ENCODE assay signal across 8 mouse cellular contexts in genomic region chr4:132268871-132269739, GRCm38 (mm10). TPM values are rescaled to one million over a fixed set of nuclear protein-coding genes. Genes with fewer than 3 reads are reported as not detected.
DNase-seq lines count a peak whose midpoint lies in the region; ATAC-seq and TF ChIP-seq lines count a peak whose summit lies in the region.

No protein-coding gene starts in this region.

- no peak for TF ChIP-seq EP300 in MEL (IDR thresholded peaks at IDR 0.05; ENCODE audit: low read depth in 1 of 2, low read length in 2 of 2)

- 8% methylated on average over 6 of the region's 6 CpGs for WGBS in kidney, adult 2 months
- WGBS in forebrain, embryonic 15.5 days, result 16% methylated on average over 6 of the region's 6 CpGs

- TF ChIP-seq RAD21 in MEL (IDR thresholded peaks at IDR 0.05; ENCODE audit: low read depth, low read length), result no peak

- no peak overlapping the region for H3K4me3 ChIP-seq in kidney, adult 2 months (ENCODE audit: insufficient read depth, low read depth, low read length)
- no peak overlapping the region for H3K4me3 ChIP-seq in MEL (ENCODE audit: control insufficient read depth in 1 of 2, insufficient read depth in 1 of 2, low read depth in 2 of 2, low read length in 2 of 2)
- no peak overlapping the region for H3K4me3 ChIP-seq in forebrain, embryonic 15.5 days

- H3K27ac ChIP-seq in kidney, adult 2 months (ENCODE audit: insufficient read depth, low read depth, low read length), result no peak overlapping the region
- peak overlapping the region; percentile 47; the same call in 1 of the 2 replicates for H3K27ac ChIP-seq in MEL (ENCODE audit: control insufficient read depth, low read depth, low read length)
- peak overlapping the region; percentile 91 for H3K27ac ChIP-seq in forebrain, embryonic 15.5 days (replicated peaks)

- peak; percentile 41 for DNase-seq in kidney, adult 2 months
- no peak for DNase-seq in kidney, postnatal 25 days
- peak; percentile 83 for DNase-seq in MEL (ENCODE audit: low read depth, low spot score)
- peak; percentile 21 for DNase-seq in lung, postnatal 25 days (ENCODE audit: low spot score)
- DNase-seq in right cerebral cortex, postnatal 25 days, result no peak
- DNase-seq in adrenal gland, postnatal 25 days, result no peak

- no peak for ATAC-seq in forebrain, embryonic 15.5 days (replicated peaks)
- ATAC-seq in frontal cortex, adult (ENCODE audit: low TSS enrichment), result no peak

- no peak; the same call in 1 of the 2 replicates for TF ChIP-seq CTCF in kidney, adult 2 months (conservative IDR thresholded peaks at IDR 0.05; ENCODE audit: insufficient read depth, insufficient read length, low read depth, low read length)
- peak in 2 of 3 experiments; percentile 25 to 46; a peak in 3 of 6 replicates for TF ChIP-seq CTCF in MEL (IDR thresholded peaks at IDR 0.05 in 2 of 3, conservative IDR thresholded peaks at IDR 0.05 in 1 of 3; ENCODE audit: control insufficient read depth in 1 of 3, insufficient read depth in 1 of 3, low read depth in 2 of 3, low read length in 3 of 3, poor library complexity in 1 of 3, severe bottlenecking in 1 of 3)

- H3K36me3 ChIP-seq in kidney, adult 2 months (ENCODE audit: control insufficient read depth, insufficient read depth, low read length), result no peaks in the 10 kb centered on the region
- H3K36me3 ChIP-seq in MEL (ENCODE audit: control insufficient read depth in 1 of 2, insufficient read depth in 2 of 2, low read length in 2 of 2), result peaks cover 0 to 14% of the 10 kb centered on the region in 2 experiments; a peak in 2 of 4 replicates
- no peaks in the 10 kb centered on the region for H3K36me3 ChIP-seq in forebrain, embryonic 15.5 days

- H3K27me3 ChIP-seq in kidney, adult 2 months (replicated peaks; ENCODE audit: control insufficient read depth, insufficient read depth, low read length), result no peaks in the 10 kb centered on the region
- H3K27me3 ChIP-seq in MEL (ENCODE audit: control insufficient read depth in 1 of 2, insufficient read depth in 2 of 2, low read length in 2 of 2), result no peaks in the 10 kb centered on the region
- no peaks in the 10 kb centered on the region for H3K27me3 ChIP-seq in forebrain, embryonic 15.5 days

- no peak overlapping the region; the same call in 1 of the 2 replicates for H3K4me2 ChIP-seq in forebrain, embryonic 15.5 days (replicated peaks)

- no peak for TF ChIP-seq POLR2A in kidney, adult 2 months (IDR thresholded peaks at IDR 0.05; ENCODE audit: low read depth, low read length)
- TF ChIP-seq POLR2A in MEL (IDR thresholded peaks at IDR 0.05; ENCODE audit: control insufficient read depth in 1 of 2, insufficient read depth in 1 of 2, low read depth in 1 of 2, low read length in 2 of 2, poor library complexity in 1 of 2), result no peak

- H3K4me1 ChIP-seq in kidney, adult 2 months (ENCODE audit: control insufficient read depth, insufficient read depth, low read length), result no peaks in the 10 kb centered on the region; the same call in 1 of the 2 replicates
- H3K4me1 ChIP-seq in MEL (ENCODE audit: control insufficient read depth in 1 of 2, insufficient read depth in 2 of 2, low read length in 2 of 2), result peaks cover 0 to 9% of the 10 kb centered on the region in 2 experiments; a peak in 1 of 4 replicates
- H3K4me1 ChIP-seq in forebrain, embryonic 15.5 days, result peaks cover 16% of the 10 kb centered on the region

- H3K9ac ChIP-seq in MEL (ENCODE audit: control insufficient read depth, low read depth, low read length, poor library complexity, severe bottlenecking), result peak overlapping the region; percentile 27
- no peak overlapping the region for H3K9ac ChIP-seq in forebrain, embryonic 15.5 days (replicated peaks)

- peaks cover 4% of the 10 kb centered on the region for H3K79me2 ChIP-seq in MEL (ENCODE audit: control insufficient read depth, insufficient read depth, low read length, poor library complexity)

- no peaks in the 10 kb centered on the region for H3K9me3 ChIP-seq in MEL (replicated peaks; ENCODE audit: insufficient read depth, low read length)
- no peaks in the 10 kb centered on the region for H3K9me3 ChIP-seq in forebrain, embryonic 15.5 days

TF ChIP-seq in MEL, 35 proteins besides CTCF, POLR2A, EP300 and RAD21:
- TF ChIP-seq CHD2 (IDR thresholded peaks at IDR 0.05; ENCODE audit: low read length), result no peak
- TF ChIP-seq TBP (IDR thresholded peaks at IDR 0.05; ENCODE audit: low read depth, low read length), result 0 out of 2 replicates have a peak, but pooled peaks have one; percentile 13
- no peak for TF ChIP-seq MYC (IDR thresholded peaks at IDR 0.05; ENCODE audit: low read depth, low read length)

RNA-seq across cellular contexts. Expression of gene Taf12, which starts 5.1 kb away (rescaled TPM):
- 12.2 and 15.0 TPM in 2 replicates for polyA plus RNA-seq in kidney, adult 2 months (2012; rRNA removed)
- 56.7 and 62.6 TPM in 2 replicates for total RNA-seq in MEL (2012; rRNA removed)
- 10 to 100 TPM in 1 of 2 experiments, not detected in 1; 76.4 TPM for polyA plus RNA-seq in MEL (2012; ENCODE audit: insufficient read depth in 1 of 2, insufficient read length in 2 of 2, low read depth in 1 of 2, low replicate concordance in 2 of 2, missing spikeins in 1 of 2)
- polyA plus RNA-seq in forebrain, embryonic 15.5 days (2015; fragmentation: Nextera tagmentation; extraction: Ambion mirVana), result 44.6 and 50.5 TPM in 2 replicates
- 29.1 and 30.4 TPM in 2 replicates for total RNA-seq in adrenal gland, postnatal 25 days (2021)

RNA-seq across cellular contexts. Expression of gene Gmeb1, which starts 7.7 kb away (rescaled TPM):
- polyA plus RNA-seq in kidney, adult 2 months (2012; rRNA removed), result 10.7 and 12.8 TPM in 2 replicates
- total RNA-seq in MEL (2012; rRNA removed), result 9.9 and 12.0 TPM in 2 replicates
- polyA plus RNA-seq in MEL (2012; ENCODE audit: insufficient read depth in 1 of 2, insufficient read length in 2 of 2, low read depth in 1 of 2, low replicate concordance in 2 of 2, missing spikeins in 1 of 2), result 10 to 100 TPM in 1 of 2 experiments, not detected in 1; 29.6 TPM
- polyA plus RNA-seq in forebrain, embryonic 15.5 days (2015; fragmentation: Nextera tagmentation; extraction: Ambion mirVana), result 50.8 and 53.3 TPM in 2 replicates
- total RNA-seq in adrenal gland, postnatal 25 days (2021), result 20.3 and 21.8 TPM in 2 replicates

RNA-seq across cellular contexts. Expression of gene Rab42, which starts 34.1 kb away (rescaled TPM):
- polyA plus RNA-seq in kidney, adult 2 months (2012; rRNA removed), result 7.2 and 8.9 TPM in 2 replicates
- 0.52 and 0.85 TPM in 2 replicates for total RNA-seq in MEL (2012; rRNA removed)
- under 1 TPM in 1 of 2 experiments, not detected in 1; 0.40 TPM for polyA plus RNA-seq in MEL (2012; ENCODE audit: insufficient read depth in 1 of 2, insufficient read length in 2 of 2, low read depth in 1 of 2, low replicate concordance in 2 of 2, missing spikeins in 1 of 2)
- 0.60 and 1.0 TPM in 2 replicates for polyA plus RNA-seq in forebrain, embryonic 15.5 days (2015; fragmentation: Nextera tagmentation; extraction: Ambion mirVana)
- total RNA-seq in adrenal gland, postnatal 25 days (2021), result 1.8 TPM in 1 of 2 replicates, not detected in the other

RNA-seq across cellular contexts. Expression of gene Ythdf2, which starts 57.0 kb away (rescaled TPM):
- polyA plus RNA-seq in kidney, adult 2 months (2012; rRNA removed), result 14.5 and 15.3 TPM in 2 replicates
- 78.2 and 80.4 TPM in 2 replicates for total RNA-seq in MEL (2012; rRNA removed)
- polyA plus RNA-seq in MEL (2012; ENCODE audit: insufficient read depth in 1 of 2, insufficient read length in 2 of 2, low read depth in 1 of 2, low replicate concordance in 2 of 2, missing spikeins in 1 of 2), result 100 to 1,000 TPM; 103 to 979 TPM
- 151 and 160 TPM in 2 replicates for polyA plus RNA-seq in forebrain, embryonic 15.5 days (2015; fragmentation: Nextera tagmentation; extraction: Ambion mirVana)
- total RNA-seq in adrenal gland, postnatal 25 days (2021), result 50.8 and 51.0 TPM in 2 replicates

Comparison
In these comparisons a context has a peak if more than half of its experiments do, and no peak if none do; other contexts are left out.
1. DNase-seq: peak in kidney, adult 2 months (single experiment), MEL (single experiment) and lung, postnatal 25 days (single experiment); none in kidney, postnatal 25 days (0 of 2), right cerebral cortex, postnatal 25 days (single experiment) and adrenal gland, postnatal 25 days (single experiment).